Mouse (Mus musculus) ES-E14 (cell line): ENCODE data around the gene H2-Oa. TPM values are rescaled to one million over a fixed set of nuclear protein-coding genes. Genes with fewer than 3 reads are reported as not detected.

Source experiments
- DNase-seq: peaks from one replicate; pipeline ENCODE4 v3.0.0-alpha.2; 2013; ENCODE audit warnings: low read depth, low spot score
- H3K27ac ChIP-seq: 2 replicates; pipeline ENCODE4 v1.5.1; 2012; ENCODE audit warnings: low read depth, mild to moderate bottlenecking, low read length, moderate library complexity, mixed read lengths; ENCODE audit not compliant: poor library complexity, insufficient read depth, severe bottlenecking
- H3K36me3 ChIP-seq: 2 replicates; pipeline ENCODE4 v1.6.1; 2012; ENCODE audit warnings: mild to moderate bottlenecking, low read length, moderate library complexity, mixed read lengths; ENCODE audit not compliant: control insufficient read depth, poor library complexity, insufficient read depth, severe bottlenecking
- H3K4me1 ChIP-seq, 2 experiments: fragments of 150-350 bp in 1 of 2; sonication (generic) in 1 of 2; 2 replicates each; pipeline ENCODE4 v1.6.1; 2012; ENCODE audit warnings: low read length in 2 of 2, mild to moderate bottlenecking in 1 of 2, mixed read lengths in 1 of 2; ENCODE audit not compliant: control insufficient read depth in 2 of 2, insufficient read depth in 2 of 2, poor library complexity in 1 of 2
- H3K4me3 ChIP-seq, 2 experiments: fragments of 150-350 bp in 1 of 2; sonication (generic) in 1 of 2; 2 replicates each; pipeline ENCODE4 v1.5.1; 2012; ENCODE audit warnings: low read length in 2 of 2, low read depth in 1 of 2, mild to moderate bottlenecking in 1 of 2, mixed read lengths in 1 of 2; ENCODE audit not compliant: insufficient read depth in 1 of 2, poor library complexity in 1 of 2, severe bottlenecking in 1 of 2
- H3K9ac ChIP-seq: 2 replicates; pipeline ENCODE4 v1.6.1; 2012; ENCODE audit warnings: low read depth, mild to moderate bottlenecking, low read length, mixed read lengths; ENCODE audit not compliant: poor library complexity, insufficient read depth, severe bottlenecking
- H3K9me3 ChIP-seq: fragments of 150-350 bp; sonication (generic); 2 replicates; pipeline ENCODE4 v1.6.1; 2012; ENCODE audit warnings: low read depth, mild to moderate bottlenecking, low read length; ENCODE audit not compliant: control insufficient read depth, insufficient read depth
- CHD2 ChIP-seq: IDR thresholded peaks from 2 replicates; pipeline ENCODE4 v1.6.1; 2014; ENCODE audit warnings: mild to moderate bottlenecking, low read depth, low read length, inconsistent platforms
- HCFC1 ChIP-seq: IDR thresholded peaks from 2 replicates; pipeline ENCODE4 v1.6.1; 2012; ENCODE audit warnings: low read length, inconsistent platforms, borderline replicate concordance; ENCODE audit not compliant: insufficient read depth
- MAFK ChIP-seq: IDR thresholded peaks from 2 replicates; pipeline ENCODE4 v1.6.1; 2014; ENCODE audit warnings: mild to moderate bottlenecking, low read depth, low read length, inconsistent platforms; ENCODE audit not compliant: insufficient read depth
- ZC3H11A ChIP-seq: IDR thresholded peaks from 2 replicates; pipeline ENCODE4 v1.6.1; 2012; ENCODE audit warnings: low read depth, mild to moderate bottlenecking, inconsistent platforms, low read length, borderline replicate concordance
- ZNF384 ChIP-seq: IDR thresholded peaks from 2 replicates; pipeline ENCODE4 v1.6.1; 2012; ENCODE audit warnings: low read depth, low read length, inconsistent platforms
- in situ Hi-C, 2 experiments: fragments of 600-800 bp; cut with MboI; formaldehyde crosslinking; loops; one replicate each; pipeline ENCODE4 v1.15.1; 2025; ENCODE audit warnings: low sequenced_read_pairs in 2 of 2, inconsistent platforms in 1 of 2; ENCODE audit not compliant: unreplicated experiment in 2 of 2
- total RNA-seq: library from RNA; depleted of rRNA; stranded (reverse); fragments of 300-350 nt; gene quantifications from 2 replicates; pipeline ENCODE4 v1.2.3, GENCODE M21; 2012

H2-Oa gene
- total RNA-seq, 1 experiment: 0.54 TPM

DNA sequence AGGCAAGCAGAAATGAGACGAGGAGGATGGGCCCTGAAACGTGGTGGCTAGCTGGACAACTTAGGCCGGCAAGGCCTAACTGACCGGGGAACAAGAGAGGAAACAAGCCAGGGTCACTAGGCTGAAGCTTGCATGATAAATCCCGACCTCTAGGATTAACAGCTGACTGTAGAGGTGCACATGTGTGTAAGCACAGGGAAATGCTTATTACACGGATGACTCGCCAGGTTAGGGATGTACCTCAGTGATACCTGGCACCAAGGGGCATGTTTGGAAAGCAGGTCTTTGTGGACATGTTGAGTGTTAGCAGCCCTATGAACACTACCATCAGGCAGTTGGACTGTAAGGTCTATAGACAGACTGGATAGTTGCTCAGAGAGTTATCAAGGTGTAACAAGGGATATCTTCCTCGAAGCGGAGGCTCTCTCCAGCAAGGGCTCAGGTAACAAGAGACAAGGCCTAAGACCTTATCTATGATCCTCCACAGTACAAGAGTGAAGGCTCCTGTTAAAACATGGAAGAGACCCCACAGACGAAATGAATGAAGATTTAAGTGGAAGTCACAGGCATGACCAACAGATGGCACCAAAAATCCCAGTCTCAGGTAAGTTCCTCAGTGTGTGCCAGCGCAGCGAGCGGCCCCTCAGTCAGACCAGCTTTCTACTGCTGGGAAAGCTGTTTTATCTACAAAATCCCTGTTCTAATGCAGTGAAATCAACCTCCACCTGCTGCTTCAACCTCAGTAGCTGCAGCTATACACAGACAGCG is 17.1 kb downstream of the H2-Oa start:
- TF ChIP-seq CHD2: no peak
- no peak for TF ChIP-seq HCFC1
- TF ChIP-seq MAFK: no peak
- TF ChIP-seq ZC3H11A: no peak
- no peak; the same call in 1 of the 2 replicates for TF ChIP-seq ZNF384
- DNase-seq: no peak
- no peak overlapping the region for H3K4me3 ChIP-seq
- H3K27ac ChIP-seq: no peak overlapping the region
- in situ Hi-C loops: no loop called here
- H3K36me3 ChIP-seq: peaks cover 36% of the 10 kb centered on the region
- no peaks in the 10 kb centered on the region for H3K9me3 ChIP-seq
- no peak overlapping the region for H3K9ac ChIP-seq
- peaks cover 0 to 2% of the 10 kb centered on the region in 2 experiments; a peak in 1 of 4 replicates for H3K4me1 ChIP-seq

DNA sequence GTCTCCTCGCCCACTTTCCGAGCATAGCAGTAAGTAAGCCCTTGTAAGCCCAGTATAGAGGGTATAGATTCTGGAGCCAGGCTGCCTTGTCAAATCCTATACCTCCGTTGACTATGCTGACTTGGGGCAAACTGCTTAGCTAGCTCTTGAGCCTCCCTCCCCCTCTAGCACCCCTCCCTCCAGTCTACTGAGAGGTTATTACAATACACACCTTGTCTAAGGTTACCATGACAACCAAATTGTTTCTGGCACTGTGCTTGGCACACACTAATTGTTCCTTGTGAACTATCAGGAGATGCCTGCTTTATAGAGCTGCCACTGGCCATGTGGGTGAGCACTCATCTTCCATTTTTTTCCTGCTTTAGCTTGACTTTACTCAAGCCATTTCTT is 17.7 kb downstream of the H2-Oa start:
- in situ Hi-C loops: no loop called here
- no peak for DNase-seq

DNA sequence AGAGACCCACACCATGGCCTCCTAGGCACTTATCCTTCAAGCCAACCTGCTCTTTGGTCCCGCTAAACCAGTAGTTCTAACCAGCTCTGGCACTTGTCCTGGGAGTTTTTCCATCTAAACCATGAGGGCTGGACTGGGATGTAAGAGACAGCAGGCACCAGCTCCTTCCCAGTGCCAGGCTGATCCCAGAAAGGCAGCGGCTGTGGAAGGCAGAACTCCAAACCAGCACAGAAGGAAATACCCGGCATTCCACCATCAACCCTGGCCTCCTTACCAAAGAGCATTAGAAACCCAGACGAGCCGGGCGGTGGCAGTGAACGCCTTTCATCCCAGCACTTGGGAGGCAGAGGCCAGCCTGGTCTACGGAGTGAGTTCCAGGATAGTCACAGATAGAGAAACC is 18.2 kb downstream of the H2-Oa start:
- in situ Hi-C loops: no loop called here
- peaks cover 47% of the 10 kb centered on the region for H3K36me3 ChIP-seq

More for the DNA sequence above, 17.7 kb downstream of the H2-Oa start:
- Histone ChIP-seq H3K4me3 (no peak overlapping the region), H3K27ac (no peak overlapping the region), H3K4me1 (peaks cover 0 to 2% of the 10 kb centered on the region in 2 experiments; a peak in 1 of 4 replicates), H3K9me3 (no peaks in the 10 kb centered on the region), H3K9ac (no peak overlapping the region), H3K36me3 (peaks cover 42% of the 10 kb centered on the region)
- TF ChIP-seq ZNF384 (no peak), HCFC1 (no peak), ZC3H11A (no peak), CHD2 (no peak), MAFK (no peak)

DNA sequence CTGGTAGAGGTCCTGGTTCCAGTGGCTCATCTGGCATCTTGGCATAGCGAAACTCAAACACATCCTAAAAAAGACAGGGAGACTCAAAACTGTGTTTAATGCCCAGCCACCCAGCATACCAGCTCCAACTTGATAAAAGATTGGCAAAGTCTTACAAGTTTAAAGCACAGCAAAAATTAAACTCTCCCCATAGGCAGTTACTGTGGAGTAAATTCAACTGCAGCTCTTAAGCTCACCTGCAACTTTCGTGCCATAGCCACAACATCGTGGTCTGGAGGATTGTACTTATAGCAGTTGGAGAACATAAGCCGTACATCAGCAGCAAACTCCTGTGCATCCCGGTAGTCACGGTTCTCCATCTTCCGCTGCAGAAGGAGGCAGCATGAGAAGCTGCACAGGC is 22.0 kb downstream of the H2-Oa start:
- TF ChIP-seq ZNF384 (no peak), MAFK (no peak), HCFC1 (no peak), ZC3H11A (no peak), CHD2 (no peak)
- H3K27ac ChIP-seq: no peak overlapping the region
- H3K9ac ChIP-seq: no peak overlapping the region
- DNase-seq: no peak
- H3K9me3 ChIP-seq: no peaks in the 10 kb centered on the region
- no peak overlapping the region for H3K4me3 ChIP-seq
- peaks cover 80% of the 10 kb centered on the region for H3K36me3 ChIP-seq
- in situ Hi-C loops: no loop called here
- H3K4me1 ChIP-seq: peaks cover 0 to 2% of the 10 kb centered on the region in 2 experiments; a peak in 1 of 4 replicates

More for the DNA sequence above, 18.2 kb downstream of the H2-Oa start:
- DNase-seq: no peak
- no peak overlapping the region for H3K9ac ChIP-seq
- peaks cover 0 to 2% of the 10 kb centered on the region in 2 experiments; a peak in 1 of 4 replicates for H3K4me1 ChIP-seq
- H3K27ac ChIP-seq: no peak overlapping the region
- H3K9me3 ChIP-seq: no peaks in the 10 kb centered on the region
- no peak overlapping the region for H3K4me3 ChIP-seq
- TF ChIP-seq CHD2 (no peak), MAFK (no peak), HCFC1 (no peak), ZNF384 (no peak), ZC3H11A (no peak)
